Mouse (Mus musculus): Measurements from ENCODE around the gene Tmem156. TPM values are rescaled to one million over a fixed set of nuclear protein-coding genes. Genes with fewer than 3 reads are reported as not detected.

Tmem156 gene
- polyA plus RNA-seq, 1 experiment from 2014 or later = 1.7 TPM

GRCm38 (mm10) chr5:65071689-65072118 lies 20.2 kb downstream of the Tmem156 start:
- ATAC-seq (ENCODE audit: insufficient read depth, low FRiP score, low read depth) = no peak
- no peaks in the 10 kb centered on the region for H3K36me3 ChIP-seq

GRCm38 (mm10) chr5:65069872-65070271 lies 22.1 kb downstream of the Tmem156 start:
- Histone ChIP-seq H3K4me2 (no peak overlapping the region), H3K9ac (no peak overlapping the region), H3K36me3 (no peaks in the 10 kb centered on the region), H3K4me1 (no peaks in the 10 kb centered on the region), H3K4me3 (replicated peaks) (no peak overlapping the region), H3K27me3 (replicated peaks) (no peaks in the 10 kb centered on the region), H3K9me3 (no peaks in the 10 kb centered on the region), H3K27ac (no peak overlapping the region)
- ATAC-seq (ENCODE audit: insufficient read depth, low FRiP score, low read depth) = no peak
- WGBS = 56% methylated on average over 11 of the region's 11 CpGs

More at GRCm38 (mm10) chr5:65071689-65072118, 20.2 kb downstream of the Tmem156 start:
- H3K27me3 ChIP-seq (replicated peaks) = no peaks in the 10 kb centered on the region
- H3K4me2 ChIP-seq = no peak overlapping the region
- no peaks in the 10 kb centered on the region for H3K4me1 ChIP-seq
- WGBS = 77% methylated on average over 6 of the region's 6 CpGs
- no peak overlapping the region for H3K4me3 ChIP-seq (replicated peaks)
- no peak overlapping the region for H3K27ac ChIP-seq
- no peak overlapping the region for H3K9ac ChIP-seq
- no peaks in the 10 kb centered on the region for H3K9me3 ChIP-seq

GRCm38 (mm10) chr5:65068166-65068565 lies 23.8 kb downstream of the Tmem156 start:
- H3K4me1 ChIP-seq = no peaks in the 10 kb centered on the region
- no peak for ATAC-seq (ENCODE audit: insufficient read depth, low FRiP score, low read depth)
- no peak overlapping the region for H3K4me2 ChIP-seq
- no peaks in the 10 kb centered on the region for H3K36me3 ChIP-seq
- no peak overlapping the region for H3K9ac ChIP-seq
- H3K4me3 ChIP-seq (replicated peaks) = no peak overlapping the region
- no peak overlapping the region for H3K27ac ChIP-seq
- H3K27me3 ChIP-seq (replicated peaks) = no peaks in the 10 kb centered on the region
- WGBS = 65% methylated on average over 6 of the region's 6 CpGs
- no peaks in the 10 kb centered on the region for H3K9me3 ChIP-seq

GRCm38 (mm10) chr5:65063266-65063665 lies 28.7 kb downstream of the Tmem156 start:
- no peak overlapping the region for H3K27ac ChIP-seq
- H3K36me3 ChIP-seq = no peaks in the 10 kb centered on the region
- H3K4me2 ChIP-seq = no peak overlapping the region
- no peak for ATAC-seq (ENCODE audit: insufficient read depth, low FRiP score, low read depth)
- WGBS = 79% methylated on average over 2 of the region's 2 CpGs
- H3K27me3 ChIP-seq (replicated peaks) = no peaks in the 10 kb centered on the region
- H3K4me3 ChIP-seq (replicated peaks) = no peak overlapping the region
- H3K9ac ChIP-seq = no peak overlapping the region
- H3K4me1 ChIP-seq = no peaks in the 10 kb centered on the region
- H3K9me3 ChIP-seq = no peaks in the 10 kb centered on the region

- H3K4me1 ChIP-seq = no peaks in the 10 kb centered on the region
- no peaks in the 10 kb centered on the region for H3K9me3 ChIP-seq
- H3K27me3 ChIP-seq (replicated peaks) = no peaks in the 10 kb centered on the region
- no peak overlapping the region for H3K4me3 ChIP-seq (replicated peaks)
- no peak for ATAC-seq (ENCODE audit: insufficient read depth, low FRiP score, low read depth)
- H3K9ac ChIP-seq = no peak overlapping the region
- no peaks in the 10 kb centered on the region for H3K36me3 ChIP-seq
- H3K4me2 ChIP-seq = no peak overlapping the region
- 90% methylated on average over 4 of the region's 4 CpGs for WGBS
- H3K27ac ChIP-seq = no peak overlapping the region
Observed at GRCm38 (mm10) chr5:65062236-65062635, 29.7 kb downstream of the Tmem156 start.

- Histone ChIP-seq H3K4me2 (no peak overlapping the region), H3K9ac (no peak overlapping the region), H3K27me3 (replicated peaks) (no peaks in the 10 kb centered on the region), H3K4me3 (replicated peaks) (no peak overlapping the region), H3K36me3 (no peaks in the 10 kb centered on the region), H3K27ac (no peak overlapping the region), H3K4me1 (no peaks in the 10 kb centered on the region), H3K9me3 (no peaks in the 10 kb centered on the region)
- no peak for ATAC-seq (ENCODE audit: insufficient read depth, low FRiP score, low read depth)
- 68% methylated on average over 2 of the region's 2 CpGs for WGBS
Observed at GRCm38 (mm10) chr5:65059806-65060205, 32.1 kb downstream of the Tmem156 start.

GRCm38 (mm10) chr5:65057596-65057995 lies 34.3 kb downstream of the Tmem156 start:
- 94% methylated on average over 6 of the region's 6 CpGs for WGBS
- no peaks in the 10 kb centered on the region for H3K9me3 ChIP-seq
- no peak for ATAC-seq (ENCODE audit: insufficient read depth, low FRiP score, low read depth)
- H3K4me3 ChIP-seq (replicated peaks) = no peak overlapping the region
- H3K27ac ChIP-seq = no peak overlapping the region
- H3K4me1 ChIP-seq = no peaks in the 10 kb centered on the region
- H3K4me2 ChIP-seq = no peak overlapping the region
- H3K9ac ChIP-seq = no peak overlapping the region
- no peaks in the 10 kb centered on the region for H3K36me3 ChIP-seq
- H3K27me3 ChIP-seq (replicated peaks) = no peaks in the 10 kb centered on the region

- H3K9ac ChIP-seq = no peak overlapping the region
- no peaks in the 10 kb centered on the region for H3K27me3 ChIP-seq (replicated peaks)
- 65% methylated on average over 3 of the region's 3 CpGs for WGBS
- no peak overlapping the region for H3K27ac ChIP-seq
- H3K9me3 ChIP-seq = no peaks in the 10 kb centered on the region
- no peak overlapping the region for H3K4me2 ChIP-seq
- H3K4me3 ChIP-seq (replicated peaks) = no peak overlapping the region
- no peaks in the 10 kb centered on the region for H3K4me1 ChIP-seq
- H3K36me3 ChIP-seq = no peaks in the 10 kb centered on the region
- ATAC-seq (ENCODE audit: insufficient read depth, low FRiP score, low read depth) = no peak
Observed at GRCm38 (mm10) chr5:65051513-65051912, 40.4 kb downstream of the Tmem156 start.

GRCm38 (mm10) chr5:65049880-65050279 lies 42.1 kb downstream of the Tmem156 start:
- Histone ChIP-seq H3K27ac (no peak overlapping the region), H3K9me3 (no peaks in the 10 kb centered on the region), H3K4me2 (no peak overlapping the region), H3K36me3 (no peaks in the 10 kb centered on the region), H3K9ac (no peak overlapping the region), H3K27me3 (replicated peaks) (no peaks in the 10 kb centered on the region), H3K4me1 (no peaks in the 10 kb centered on the region), H3K4me3 (replicated peaks) (no peak overlapping the region)
- 75% methylated on average over 5 of the region's 5 CpGs for WGBS
- no peak for ATAC-seq (ENCODE audit: insufficient read depth, low FRiP score, low read depth)

GRCm38 (mm10) chr5:65047285-65047855 lies 44.6 kb downstream of the Tmem156 start:
- Histone ChIP-seq H3K27me3 (replicated peaks) (no peaks in the 10 kb centered on the region), H3K9ac (no peak overlapping the region), H3K4me2 (no peak overlapping the region), H3K9me3 (no peaks in the 10 kb centered on the region), H3K36me3 (no peaks in the 10 kb centered on the region), H3K4me1 (no peaks in the 10 kb centered on the region), H3K27ac (no peak overlapping the region), H3K4me3 (replicated peaks) (no peak overlapping the region)
- ATAC-seq (ENCODE audit: insufficient read depth, low FRiP score, low read depth) = no peak
- WGBS = 68% methylated on average over 12 of the region's 12 CpGs

GRCm38 (mm10) chr5:65046442-65047284 lies 45.3 kb downstream of the Tmem156 start:
- H3K4me3 ChIP-seq (replicated peaks) = no peak overlapping the region
- WGBS = 59% methylated on average over 12 of the region's 12 CpGs
- H3K9ac ChIP-seq = no peak overlapping the region
- no peaks in the 10 kb centered on the region for H3K9me3 ChIP-seq
- no peak overlapping the region for H3K27ac ChIP-seq
- no peaks in the 10 kb centered on the region for H3K27me3 ChIP-seq (replicated peaks)
- H3K4me2 ChIP-seq = no peak overlapping the region
- H3K36me3 ChIP-seq = no peaks in the 10 kb centered on the region
- H3K4me1 ChIP-seq = no peaks in the 10 kb centered on the region
- no peak for ATAC-seq (ENCODE audit: insufficient read depth, low FRiP score, low read depth)

GRCm38 (mm10) chr5:65045642-65046370 lies 46.1 kb downstream of the Tmem156 start:
- no peak for ATAC-seq (ENCODE audit: insufficient read depth, low FRiP score, low read depth)
- H3K4me1 ChIP-seq = no peaks in the 10 kb centered on the region
- no peaks in the 10 kb centered on the region for H3K9me3 ChIP-seq
- no peak overlapping the region for H3K27ac ChIP-seq
- H3K4me3 ChIP-seq (replicated peaks) = no peak overlapping the region
- no peak overlapping the region for H3K9ac ChIP-seq
- H3K36me3 ChIP-seq = no peaks in the 10 kb centered on the region
- WGBS = 84% methylated on average over 6 of the region's 6 CpGs
- no peaks in the 10 kb centered on the region for H3K27me3 ChIP-seq (replicated peaks)
- no peak overlapping the region for H3K4me2 ChIP-seq
